In genomic region chr3:31208458-31208994, GRCm38 (mm10) we compare ENCODE assay signal across 10 mouse cellular contexts. TPM values are rescaled to one million over a fixed set of nuclear protein-coding genes. Genes with fewer than 3 reads are reported as not detected.
DNase-seq lines count a peak whose midpoint lies in the region; ATAC-seq and TF ChIP-seq lines count a peak whose summit lies in the region.
"Had no signal": no experiment of that assay in that cellular context is flagged by ENCODE, and none has a peak within 500 bp of the region (broad histone marks: within the 10 kb centered on the region; RNA-seq: fewer than 3 reads in every experiment).

No protein-coding gene starts in this region.

- no peak for TF ChIP-seq CTCF in forebrain, postnatal 0 days (IDR thresholded peaks at IDR 0.05; ENCODE audit: low read depth)

- H3K27ac ChIP-seq in forebrain, embryonic 10.5 days: peak overlapping the region; percentile 74
- no peak overlapping the region for H3K27ac ChIP-seq in forebrain, postnatal 0 days (ENCODE audit: low read depth, low read length)
- H3K27ac ChIP-seq in kidney, embryonic 15.5 days: 0 out of 2 replicates have a peak overlapping the region, but pooled peaks have one; percentile 27
- H3K27ac ChIP-seq in limb, embryonic 12.5 days: peak overlapping the region; percentile 75
- H3K27ac ChIP-seq: macrophage had no signal

- peak overlapping the region; percentile 34; the same call in 1 of the 2 replicates for H3K4me3 ChIP-seq in forebrain, embryonic 10.5 days
- no peak overlapping the region for H3K4me3 ChIP-seq in forebrain, postnatal 0 days (ENCODE audit: low read depth, low read length)
- H3K4me3 ChIP-seq in kidney, embryonic 15.5 days (replicated peaks): 0 out of 2 replicates have a peak overlapping the region, but pooled peaks have one; percentile 11
- no peak overlapping the region for H3K4me3 ChIP-seq in limb, embryonic 12.5 days (replicated peaks)

- H3K9ac ChIP-seq in forebrain, postnatal 0 days: no peak overlapping the region
- 0 out of 2 replicates have a peak overlapping the region, but pooled peaks have one; percentile 33 for H3K9ac ChIP-seq in kidney, embryonic 15.5 days
- peak overlapping the region; percentile 42; the same call in 1 of the 2 replicates for H3K9ac ChIP-seq in limb, embryonic 12.5 days (replicated peaks)

- no peak for ATAC-seq in forebrain, postnatal 0 days
- ATAC-seq in kidney, embryonic 15.5 days (replicated peaks; ENCODE audit: low FRiP score): peak; percentile 56
- no peak for ATAC-seq in limb, embryonic 12.5 days (ENCODE audit: insufficient number of reproducible peaks, insufficient read depth, low FRiP score, low TSS enrichment, low read depth)
- no peak for ATAC-seq in frontal cortex, adult (ENCODE audit: low TSS enrichment)

- peak; percentile 26 for DNase-seq in forebrain, embryonic 10.5 days (ENCODE audit: extremely low spot score, low spot score)
- DNase-seq in forebrain, postnatal 0 days: no peak
- DNase-seq in kidney, postnatal 10 days: no peak
- DNase-seq in embryo, embryonic 10 days (ENCODE audit: low spot score): peak; percentile 77
- no peak for DNase-seq in right cerebral cortex, postnatal 36 days (ENCODE audit: low spot score in 2 of 2)
- DNase-seq: cerebellum, adult 11 months had no signal

- WGBS in forebrain, embryonic 10.5 days: 12% methylated on average over 6 of the region's 6 CpGs
- WGBS in forebrain, postnatal 0 days: 23% methylated on average over 6 of the region's 6 CpGs
- WGBS in kidney, embryonic 15.5 days: 7% methylated on average over 6 of the region's 6 CpGs
- 8% methylated on average over 6 of the region's 6 CpGs for WGBS in limb, embryonic 12.5 days

- H3K36me3 ChIP-seq in forebrain, embryonic 10.5 days (replicated peaks): no peaks in the 10 kb centered on the region
- H3K36me3 ChIP-seq in forebrain, postnatal 0 days (ENCODE audit: insufficient read depth): peaks cover 2% of the 10 kb centered on the region; the same call in 1 of the 2 replicates
- no peaks in the 10 kb centered on the region for H3K36me3 ChIP-seq in kidney, embryonic 15.5 days
- no peaks in the 10 kb centered on the region for H3K36me3 ChIP-seq in limb, embryonic 12.5 days

- peaks cover 32% of the 10 kb centered on the region for H3K4me1 ChIP-seq in forebrain, embryonic 10.5 days
- no peaks in the 10 kb centered on the region for H3K4me1 ChIP-seq in forebrain, postnatal 0 days (ENCODE audit: insufficient read depth)
- H3K4me1 ChIP-seq in kidney, embryonic 15.5 days: peaks cover 44% of the 10 kb centered on the region
- H3K4me1 ChIP-seq in limb, embryonic 12.5 days (replicated peaks): peaks cover 52% of the 10 kb centered on the region

- no peaks in the 10 kb centered on the region for H3K9me3 ChIP-seq in forebrain, embryonic 10.5 days
- no peaks in the 10 kb centered on the region for H3K9me3 ChIP-seq in forebrain, postnatal 0 days (ENCODE audit: low read length)
- H3K9me3 ChIP-seq in kidney, embryonic 15.5 days (replicated peaks): no peaks in the 10 kb centered on the region
- H3K9me3 ChIP-seq in limb, embryonic 12.5 days: no peaks in the 10 kb centered on the region

- no peaks in the 10 kb centered on the region for H3K27me3 ChIP-seq in forebrain, embryonic 10.5 days (ENCODE audit: poor library complexity, severe bottlenecking)
- H3K27me3 ChIP-seq in forebrain, postnatal 0 days (ENCODE audit: insufficient read depth, low read length): no peaks in the 10 kb centered on the region
- H3K27me3 ChIP-seq in kidney, embryonic 15.5 days: no peaks in the 10 kb centered on the region
- no peaks in the 10 kb centered on the region for H3K27me3 ChIP-seq in limb, embryonic 12.5 days

- H3K4me2 ChIP-seq in forebrain, postnatal 0 days (ENCODE audit: low read depth): no peak overlapping the region
- peak overlapping the region; percentile 47 for H3K4me2 ChIP-seq in kidney, embryonic 15.5 days
- H3K4me2 ChIP-seq in limb, embryonic 12.5 days: peak overlapping the region; percentile 43

RNA-seq across cellular contexts. Expression of gene Cldn11, which starts 58.8 kb away (rescaled TPM):
- 9.0 TPM in 2 replicates for polyA plus RNA-seq in forebrain, embryonic 10.5 days (2016; fragmentation: Nextera tagmentation; extraction: Ambion mirVana)
- total RNA-seq in forebrain, postnatal 0 days (2014; rRNA removed): 29.0 and 51.6 TPM in 2 replicates
- polyA plus RNA-seq in forebrain, postnatal 0 days (2015; fragmentation: Nextera tagmentation; extraction: Ambion mirVana): 44.2 and 60.9 TPM in 2 replicates
- 83.0 and 94.8 TPM in 2 replicates for polyA plus RNA-seq in kidney, embryonic 15.5 days (2015; fragmentation: Nextera tagmentation; extraction: Ambion mirVana)
- polyA plus RNA-seq in limb, embryonic 12.5 days (2016; fragmentation: Nextera tagmentation; extraction: Ambion mirVana): 4.9 and 5.2 TPM in 2 replicates
- polyA plus RNA-seq: macrophage had no signal

Comparison
In these comparisons a context has a peak if more than half of its experiments do, and no peak if none do; other contexts are left out.
1. DNase-seq: peak in forebrain, embryonic 10.5 days (single experiment) and embryo, embryonic 10 days (single experiment); none in forebrain, postnatal 0 days (single experiment), kidney, postnatal 10 days (single experiment) and right cerebral cortex, postnatal 36 days (0 of 2).
2. H3K4me3 ChIP-seq: peak in forebrain, embryonic 10.5 days (single experiment) and kidney, embryonic 15.5 days (single experiment); none in forebrain, postnatal 0 days (single experiment) and limb, embryonic 12.5 days (single experiment).